Mouse (Mus musculus) embryonic stem cell, embryonic (primary cell): ENCODE measurements at regions not wholly inside any gene's neighbourhood (a gene's known extent, or its start where the extent isn't known, plus 50 kb on each side); places are given as distances from the start of the nearest gene placed in this dataset.

ENCODE experiments used
- CTCF ChIA-PET, 4 experiments: fragments of 300-600 bp in 2 of 4; fragments of 350-600 bp in 2 of 4; sonication (Branson Sonifier 250); formaldehyde crosslinking; loops; one replicate each; lab custom pipeline; 2022; ENCODE audit warnings: inconsistent platforms in 2 of 4; lab: Charles Lee
- POLR2A ChIA-PET, 4 experiments: fragments of 300-600 bp in 2 of 4; fragments of 350-600 bp in 2 of 4; sonication (Branson Sonifier 250); formaldehyde crosslinking; loops; one replicate each; lab custom pipeline; 2022; ENCODE audit warnings: antibody characterized with exemption in 4 of 4, inconsistent platforms in 1 of 4; lab: Charles Lee

DNA sequence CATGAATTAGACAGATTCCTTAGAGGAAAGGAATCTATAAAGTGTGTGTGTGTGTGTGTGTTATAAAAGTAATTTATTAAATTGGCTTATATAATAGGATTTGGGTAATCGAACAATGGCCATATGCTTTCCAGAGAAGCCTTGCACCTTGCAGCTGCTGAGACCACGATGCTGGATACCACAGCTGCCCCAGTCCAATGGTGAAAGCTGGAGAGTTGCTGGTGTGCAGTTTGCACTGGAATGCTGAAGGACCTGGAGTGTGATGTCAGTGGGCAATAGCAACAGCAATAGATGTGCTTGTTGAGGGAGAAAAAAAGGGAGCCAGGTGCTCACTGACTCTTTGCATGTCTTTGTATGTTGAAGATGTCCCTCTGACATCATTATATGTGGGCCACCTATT, 207.3 kb downstream of the Gm5426 start:
- ChIA-PET CTCF (no interaction called here), POLR2A (interaction anchor here in 2 of 4 experiments (0.7 to 1.6 kb wide), 2 partner anchors 62 to 273 kb away, joined by 3 to 7 read pairs; partner anchors contain the start of gene Btg1 (in 1 of the 2))

DNA sequence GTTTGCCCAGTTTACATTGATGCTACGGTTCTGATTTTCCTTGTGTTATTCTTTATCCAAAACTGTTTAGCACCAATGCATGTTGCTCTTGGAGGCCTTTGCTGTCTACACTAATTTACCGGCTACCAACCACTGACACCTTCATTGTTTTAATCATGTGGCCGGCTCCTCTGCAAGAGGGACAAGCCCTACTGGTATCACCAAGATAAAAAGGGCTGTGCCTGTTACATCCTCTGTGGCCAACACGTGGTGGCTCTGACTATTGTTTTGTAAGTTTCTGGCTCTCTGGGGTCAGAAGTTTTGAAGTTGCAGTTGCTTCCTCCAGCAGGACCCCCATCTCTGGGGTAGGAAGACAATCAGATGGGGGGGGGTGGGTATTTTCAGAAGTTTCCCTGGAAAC, 214.3 kb downstream of the Gm5426 start:
- CTCF ChIA-PET, result no interaction called here
- POLR2A ChIA-PET, result no interaction called here

DNA sequence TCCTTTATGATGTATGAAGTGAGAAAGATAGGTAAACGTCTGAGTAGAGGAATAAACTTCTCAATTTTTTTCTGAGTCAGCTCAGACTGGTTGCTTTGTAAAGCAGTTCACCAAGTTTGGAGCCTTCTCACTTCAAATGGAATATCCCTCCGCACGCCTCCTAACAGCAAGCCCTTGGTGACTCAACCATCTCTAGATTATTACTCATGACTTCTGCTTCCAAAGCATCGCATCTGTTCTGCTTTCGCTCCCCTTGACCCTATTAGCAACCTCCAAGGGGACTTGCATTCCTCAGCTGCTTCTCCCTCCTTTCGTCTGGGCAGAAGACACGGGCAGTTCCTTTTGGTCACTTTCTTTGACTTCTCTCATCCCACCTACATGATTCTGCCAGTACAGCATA, 214.9 kb downstream of the Gm5426 start:
- CTCF ChIA-PET, result no interaction called here

DNA sequence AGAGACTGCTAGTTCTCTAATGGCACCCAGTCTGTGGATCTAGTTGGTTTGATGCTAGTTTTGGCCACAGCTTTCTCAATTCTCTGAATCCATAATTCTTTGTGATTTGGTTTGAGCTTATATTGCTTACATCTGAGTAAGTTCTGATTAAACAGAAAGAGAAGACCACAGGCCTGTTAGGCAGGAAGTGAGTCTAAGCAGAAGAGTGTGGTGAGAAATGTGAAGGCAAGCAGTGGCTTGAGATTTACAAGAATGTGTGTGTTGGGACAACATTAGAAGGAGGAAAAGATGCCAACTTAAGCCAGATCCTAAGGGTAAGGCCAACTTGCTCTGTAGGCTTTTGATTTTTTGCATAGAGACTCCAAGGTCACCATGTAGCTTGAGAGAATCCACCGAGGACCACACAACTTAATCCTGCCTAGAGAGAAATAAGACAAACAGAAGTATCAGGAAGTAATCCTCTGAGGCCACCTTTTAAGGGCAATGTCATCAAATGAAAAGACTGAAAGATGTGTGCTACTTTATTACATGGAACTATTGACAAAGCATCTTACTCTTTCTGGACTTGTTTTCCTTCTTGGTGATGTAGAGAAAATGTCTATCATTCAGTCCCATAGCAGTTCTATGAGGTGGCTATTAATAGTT, 220.7 kb downstream of the Gm5426 start:
- CTCF ChIA-PET, result no interaction called here
- POLR2A ChIA-PET, result no interaction called here

More for the DNA sequence above, 214.9 kb downstream of the Gm5426 start:
- POLR2A ChIA-PET, result no interaction called here

DNA sequence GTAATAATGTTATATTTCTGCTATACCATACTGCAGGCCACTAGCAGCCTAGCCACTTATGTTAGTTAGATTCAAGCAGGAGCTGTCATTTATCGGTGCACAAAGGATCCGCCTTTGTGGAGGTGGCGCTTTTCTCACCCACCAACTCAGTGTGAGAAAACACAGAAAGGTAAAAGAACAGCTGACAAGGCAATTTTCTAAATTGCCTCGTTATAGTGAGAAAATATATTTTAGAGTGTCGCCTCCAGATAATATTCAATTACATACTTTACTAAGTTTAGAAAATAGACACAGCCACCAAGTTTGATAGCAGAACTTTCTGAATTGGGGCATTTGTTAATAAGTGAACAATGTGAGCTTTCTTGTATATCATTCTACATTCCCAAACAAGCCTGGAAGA, 221.2 kb downstream of the Gm5426 start:
- ChIA-PET POLR2A (no interaction called here), CTCF (no interaction called here)

DNA sequence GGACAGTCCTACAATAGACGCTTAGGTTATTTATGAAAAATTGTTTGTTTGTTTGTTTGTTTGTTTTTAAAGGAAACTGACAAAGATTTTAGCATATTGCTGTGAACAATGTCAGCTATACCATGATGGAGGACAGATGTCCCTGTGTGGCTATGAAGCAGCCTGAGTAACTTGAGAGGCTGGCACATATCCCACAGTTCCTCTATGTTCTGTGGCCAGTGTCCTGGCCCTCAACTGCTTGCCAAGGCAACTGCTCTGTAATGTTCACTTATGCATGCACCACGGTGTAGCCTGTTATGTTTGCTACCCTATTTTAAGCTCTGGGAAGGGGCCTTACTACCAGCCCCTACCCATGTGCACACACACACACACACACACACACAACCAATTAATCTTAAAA, 222.6 kb downstream of the Gm5426 start:
- ChIA-PET CTCF (no interaction called here), POLR2A (no interaction called here)

DNA sequence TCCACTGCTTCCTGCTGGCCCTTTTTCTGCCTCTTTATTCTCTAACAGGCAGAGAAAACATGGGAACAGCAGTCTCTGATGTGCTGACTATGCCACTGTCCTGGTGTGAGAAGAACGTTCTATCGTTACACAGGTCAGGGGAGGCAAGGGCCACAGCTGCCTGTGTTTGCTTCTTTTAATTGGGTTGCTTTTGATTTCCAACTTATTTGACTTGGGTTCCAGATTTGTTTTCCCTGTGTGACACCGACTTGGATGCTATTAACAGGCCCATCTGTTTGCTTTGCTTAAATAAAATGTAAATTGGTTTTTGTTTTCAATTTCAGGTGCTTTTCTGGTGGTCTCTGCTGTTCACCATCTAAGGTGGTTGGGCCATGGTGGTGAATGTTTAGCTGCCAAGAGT, 225.8 kb downstream of the Gm5426 start:
- CTCF ChIA-PET, result no interaction called here
- POLR2A ChIA-PET, result interaction anchor here in 1 of 4 experiments (0.6 kb wide), 1 partner anchor 326 kb away, joined by 3 read pairs; no protein-coding TSS in a partner anchor

DNA sequence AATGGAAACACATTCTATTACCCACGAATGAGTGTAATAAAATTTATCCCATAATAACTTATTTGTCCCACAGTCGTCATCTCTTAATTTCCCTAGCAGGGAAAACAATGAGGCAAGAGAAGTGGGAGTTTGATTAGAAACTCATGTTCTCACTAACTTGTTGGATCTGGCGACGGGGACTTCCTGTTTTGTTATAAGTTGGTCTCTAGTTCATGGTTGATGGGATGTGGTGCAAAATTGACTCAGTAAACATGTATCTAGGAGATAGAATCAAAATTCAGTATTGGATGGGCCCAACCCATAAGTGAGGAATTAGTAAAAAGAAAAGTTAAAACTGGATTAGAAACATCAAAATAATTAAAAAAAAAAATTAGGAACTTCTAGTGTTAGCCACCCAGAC, 227.5 kb downstream of the Gm5426 start:
- ChIA-PET POLR2A (no interaction called here), CTCF (no interaction called here)

DNA sequence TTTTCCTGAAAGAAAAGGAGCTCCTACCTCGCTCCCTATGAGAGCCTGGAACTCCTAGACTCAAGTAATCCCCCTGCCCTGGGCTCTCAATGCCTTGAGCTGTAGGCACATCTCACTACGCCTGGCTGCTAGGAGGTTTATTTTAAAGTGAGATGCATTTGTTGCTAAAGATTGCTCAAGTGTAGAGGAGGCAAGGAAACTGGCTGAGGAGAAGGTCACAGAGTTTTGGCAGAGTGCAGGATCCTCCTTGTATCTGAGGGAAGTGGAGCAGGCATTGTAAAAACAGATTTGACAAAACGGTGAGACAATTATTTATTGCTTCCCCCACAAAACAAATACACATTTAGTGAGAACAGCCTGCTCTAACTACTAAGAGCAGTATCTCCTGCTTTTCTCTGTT, 228.7 kb downstream of the Gm5426 start:
- ChIA-PET POLR2A (interaction anchor here in 2 of 4 experiments (0.7 to 1.2 kb wide), 2 partner anchors 32 to 130 kb away, joined by 3 to 11 read pairs; no protein-coding TSS in a partner anchor), CTCF (no interaction called here)

DNA sequence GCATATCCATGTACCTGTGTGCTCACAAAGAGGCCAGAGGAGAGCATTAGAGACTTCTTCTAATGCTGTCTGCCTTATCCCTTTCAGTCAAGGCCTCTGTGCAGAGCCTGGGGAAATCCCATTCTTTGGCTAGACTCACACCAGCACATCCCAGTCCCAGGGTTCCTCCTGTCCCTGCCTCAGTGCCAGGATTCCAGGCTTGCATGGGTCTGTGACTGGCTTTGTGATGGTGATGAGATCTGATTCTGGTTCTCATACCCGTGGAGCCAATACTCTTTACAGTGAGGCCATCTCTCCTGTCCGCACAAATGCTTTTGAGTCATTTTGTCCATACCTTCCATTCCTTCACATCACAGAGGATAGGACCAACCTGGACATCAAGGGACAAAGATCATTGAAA, 230.5 kb downstream of the Gm5426 start:
- POLR2A ChIA-PET, result no interaction called here

DNA sequence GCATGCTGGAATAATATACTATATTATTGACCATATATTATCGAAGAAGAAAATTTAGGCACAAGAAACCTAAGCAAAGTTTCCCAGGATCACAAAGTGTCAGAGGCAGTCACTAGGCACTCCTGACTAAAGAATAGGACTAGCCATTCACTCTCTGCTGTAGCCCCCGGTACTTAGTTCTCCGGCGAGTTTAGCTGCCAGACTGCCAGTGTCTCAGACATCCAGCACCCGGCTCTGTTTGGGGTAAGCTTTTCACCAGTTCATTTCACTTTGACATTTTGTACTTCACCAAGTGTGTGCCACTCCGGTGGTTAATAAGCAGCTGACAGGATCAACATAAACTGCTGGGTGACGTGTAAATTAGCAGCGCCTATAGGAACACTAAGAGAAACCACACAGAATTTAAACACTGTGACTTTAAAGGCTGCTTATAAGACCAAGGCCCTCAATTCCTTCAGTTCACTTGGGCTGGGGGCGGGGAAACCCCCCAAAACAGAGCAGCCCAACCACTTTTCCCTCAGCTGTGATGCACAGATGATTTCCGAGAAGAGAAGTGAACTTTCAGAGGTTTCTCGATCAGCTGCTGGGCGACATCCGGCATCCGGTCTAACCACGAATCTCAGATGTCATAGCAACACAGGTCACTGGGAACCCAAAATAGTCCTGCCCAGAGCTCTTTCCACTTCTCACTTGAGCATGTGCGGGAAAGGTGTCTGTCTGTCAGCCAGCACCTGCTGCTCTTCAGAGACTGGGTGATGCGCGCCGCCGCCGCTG, 234.3 kb downstream of the Gm5426 start:
- ChIA-PET CTCF (interaction anchor here in 2 of 4 experiments (0.6 to 1.7 kb wide), 2 partner anchors 26 to 38 kb away, joined by 4 to 5 read pairs; no protein-coding TSS in a partner anchor), POLR2A (interaction anchor here (0.6 to 1.7 kb wide), 4 partner anchors 71 to 246 kb away, joined by 4 to 8 read pairs (median 6); partner anchors contain the start of gene Btg1 (in 2 of the 4))

More for the DNA sequence above, 230.5 kb downstream of the Gm5426 start:
- CTCF ChIA-PET, result no interaction called here

DNA sequence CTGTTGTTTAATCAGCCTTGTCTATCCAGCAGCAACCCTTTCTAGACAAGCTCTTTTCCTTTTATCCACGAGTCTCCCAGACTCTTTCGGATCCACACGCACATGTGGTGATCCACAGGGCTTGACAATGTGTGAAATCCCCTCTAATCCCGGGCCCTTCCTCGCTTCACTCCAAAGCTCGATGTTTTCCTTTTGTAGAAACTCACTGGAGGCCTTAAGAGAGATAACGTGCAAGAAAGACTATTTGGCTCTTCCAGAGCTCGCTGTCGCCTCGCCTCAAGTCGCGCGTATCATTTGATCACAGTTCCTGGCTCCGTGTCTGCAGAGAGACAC, 234.9 kb downstream of the Gm5426 start:
- ChIA-PET POLR2A (interaction anchor here in 3 of 4 experiments (0.9 to 1.7 kb wide), 3 partner anchors 245 kb away, joined by 5 to 8 read pairs (median 7); partner anchors contain the start of gene Btg1 (in 2 of the 3)), CTCF (interaction anchor here in 2 of 4 experiments (0.6 to 1.7 kb wide), 2 partner anchors 26 to 39 kb away, joined by 4 to 5 read pairs; no protein-coding TSS in a partner anchor)

DNA sequence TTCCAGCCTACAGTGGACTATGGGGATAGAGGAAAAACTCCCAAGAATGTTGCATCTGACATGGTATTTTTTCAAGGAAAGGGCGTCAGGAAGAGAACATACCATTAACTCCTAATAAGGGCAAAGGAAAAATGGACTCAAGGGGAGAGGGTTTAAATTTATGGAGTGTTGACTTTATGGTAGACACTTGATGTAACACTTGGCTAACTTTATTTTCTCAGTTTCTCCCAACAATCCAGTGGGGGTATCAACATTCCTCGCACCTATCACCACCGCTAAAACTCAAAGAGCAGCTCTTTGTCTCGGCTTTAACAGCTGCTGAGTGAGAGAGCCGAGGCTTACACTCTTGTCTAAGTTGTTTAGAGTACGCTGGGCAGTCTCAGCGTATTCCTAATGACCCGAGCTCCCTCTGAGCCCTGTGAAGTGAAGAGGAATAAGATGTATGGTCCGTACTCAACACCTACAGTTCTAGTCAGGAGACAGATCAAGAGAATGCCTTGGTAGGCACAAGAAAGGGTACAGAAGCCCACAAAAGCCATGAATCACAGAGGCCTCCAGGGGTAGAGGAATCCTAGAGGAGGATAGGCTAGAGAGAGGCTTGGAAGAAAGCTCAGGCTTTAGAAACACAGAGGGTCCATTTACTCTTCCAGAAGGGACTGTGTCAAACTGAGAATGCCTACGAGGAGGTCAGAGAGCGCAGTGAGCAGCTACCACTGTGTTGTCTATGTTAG, 236.4 kb downstream of the Gm5426 start:
- ChIA-PET CTCF (interaction anchor here in 1 of 4 experiments (1.5 kb wide), 1 partner anchor 241 kb away, joined by 4 read pairs; no protein-coding TSS in a partner anchor), POLR2A (interaction anchor here in 1 of 4 experiments (0.8 to 1.7 kb wide), 2 partner anchors 244 kb away, joined by 3 to 8 read pairs; partner anchors contain the start of gene Btg1)

DNA sequence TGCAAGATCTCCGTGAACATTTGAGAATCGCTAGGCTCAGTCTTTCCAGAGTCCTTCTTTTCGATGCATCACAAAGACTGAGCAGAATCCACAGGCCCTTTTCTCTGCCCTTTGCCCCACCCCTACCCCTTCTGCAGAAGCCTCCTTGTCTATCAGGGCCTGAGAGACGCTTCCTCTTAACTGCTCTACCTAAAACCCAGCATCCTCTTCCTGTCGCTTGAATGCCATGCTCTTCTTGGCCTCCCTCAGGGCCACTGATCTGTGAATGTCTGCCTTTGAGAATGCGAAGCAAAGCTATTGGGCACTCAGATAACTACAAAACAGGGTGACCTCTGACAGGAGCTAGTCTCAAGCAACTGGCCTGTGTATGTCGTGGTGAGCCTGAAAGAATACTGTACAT, 237.1 kb downstream of the Gm5426 start:
- CTCF ChIA-PET, result interaction anchor here in 1 of 4 experiments (1.5 kb wide), 1 partner anchor 242 kb away, joined by 4 read pairs; no protein-coding TSS in a partner anchor
- POLR2A ChIA-PET, result interaction anchor here in 1 of 4 experiments (0.8 kb wide), 1 partner anchor 243 kb away, joined by 3 read pairs; the partner anchor contains the start of gene Btg1

DNA sequence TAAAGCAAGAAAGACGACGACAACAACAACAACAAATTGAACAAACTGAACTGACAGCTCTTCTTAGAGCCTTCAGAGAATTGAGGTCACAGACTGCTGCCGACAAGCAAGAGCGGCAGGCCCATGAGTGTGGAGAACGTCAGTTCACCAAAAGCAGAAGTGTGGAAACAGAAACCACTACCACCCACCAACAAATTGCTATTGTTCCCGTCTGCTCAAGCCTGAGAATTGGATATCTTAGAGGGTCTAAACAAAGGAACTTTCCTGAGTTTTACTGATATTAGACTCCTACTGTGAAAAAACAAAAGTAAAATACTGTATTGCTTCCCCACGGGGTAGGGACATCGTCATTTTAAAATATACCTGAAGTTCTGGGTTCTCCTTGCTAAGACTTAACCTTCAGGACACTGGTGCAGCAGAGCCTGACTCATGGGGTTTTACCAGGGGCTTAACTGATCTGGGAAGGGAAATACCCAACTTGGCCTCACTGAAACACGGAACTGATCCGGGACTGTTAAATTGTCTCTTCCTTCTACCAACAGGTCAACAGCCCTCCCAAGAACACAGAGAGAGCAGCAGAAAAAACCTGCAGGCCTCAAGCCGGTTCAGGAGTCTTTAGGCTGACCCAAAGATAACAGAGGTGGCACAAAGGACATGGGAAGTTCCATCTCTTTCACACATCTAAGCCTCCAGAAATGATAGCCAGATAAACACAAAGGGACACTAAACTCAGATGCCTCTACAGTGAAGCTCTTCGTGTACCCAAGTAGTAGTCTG, 238.1 kb downstream of the Gm5426 start:
- CTCF ChIA-PET, result interaction anchor here in 2 of 4 experiments (0.7 to 1.5 kb wide), 2 partner anchors 243 to 480 kb away, joined by 3 to 4 read pairs; no protein-coding TSS in a partner anchor
- POLR2A ChIA-PET, result no interaction called here

DNA sequence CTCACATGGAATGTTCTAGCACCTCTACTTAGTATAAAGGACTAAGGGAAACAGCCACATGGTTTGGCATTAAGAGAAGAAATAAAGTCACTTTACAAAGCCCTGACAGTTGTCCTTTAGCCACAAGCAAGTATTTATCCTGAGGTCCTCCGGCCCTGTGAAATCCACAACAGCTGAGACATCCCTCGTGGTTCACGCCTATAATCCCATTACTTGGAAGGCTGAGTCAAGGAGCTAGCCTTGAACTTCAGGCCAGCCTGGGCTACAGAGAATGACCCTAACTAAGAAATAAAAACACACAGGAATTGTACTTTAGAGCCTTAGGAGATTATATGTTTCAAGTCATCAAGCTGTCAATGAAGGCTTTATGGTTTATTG, 238.7 kb downstream of the Gm5426 start:
- ChIA-PET CTCF (interaction anchor here in 1 of 4 experiments (0.7 kb wide), 1 partner anchor 481 kb away, joined by 3 read pairs; no protein-coding TSS in a partner anchor), POLR2A (no interaction called here)

DNA sequence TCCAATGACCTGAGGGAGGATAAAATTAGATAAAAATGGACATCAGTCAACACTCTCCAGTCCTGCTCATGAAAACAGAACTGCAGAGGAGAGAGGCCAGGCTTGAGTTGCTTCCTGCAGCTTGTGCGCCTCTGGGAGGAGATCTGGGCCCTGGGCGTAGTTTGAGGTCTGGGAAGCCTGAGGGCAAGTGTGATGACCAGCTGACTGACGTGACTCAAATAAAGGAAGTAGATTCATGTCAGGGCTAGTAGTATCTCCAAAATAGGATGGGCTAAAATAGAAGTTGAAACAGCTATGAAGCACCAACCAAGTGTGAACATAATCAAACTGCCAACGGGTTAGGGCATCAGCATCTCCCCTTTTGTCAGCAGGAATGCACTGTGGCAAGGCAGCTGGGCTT, 239.3 kb upstream of the Btg1 start:
- CTCF ChIA-PET, result no interaction called here

More for the DNA sequence above, 239.3 kb upstream of the Btg1 start:
- POLR2A ChIA-PET, result interaction anchor here in 1 of 4 experiments (0.7 to 1.0 kb wide), 2 partner anchors 353 to 660 kb away, joined by 3 read pairs; no protein-coding TSS in a partner anchor
